Mouse (Mus musculus): ENCODE data around the gene Olfr1390.
"Not testable (repeated sequence)": the region's sequence is repeated elsewhere in the genome, so short reads cannot be mapped to it uniquely, and the experiment has no call there.

Gene Olfr1390

DNA sequence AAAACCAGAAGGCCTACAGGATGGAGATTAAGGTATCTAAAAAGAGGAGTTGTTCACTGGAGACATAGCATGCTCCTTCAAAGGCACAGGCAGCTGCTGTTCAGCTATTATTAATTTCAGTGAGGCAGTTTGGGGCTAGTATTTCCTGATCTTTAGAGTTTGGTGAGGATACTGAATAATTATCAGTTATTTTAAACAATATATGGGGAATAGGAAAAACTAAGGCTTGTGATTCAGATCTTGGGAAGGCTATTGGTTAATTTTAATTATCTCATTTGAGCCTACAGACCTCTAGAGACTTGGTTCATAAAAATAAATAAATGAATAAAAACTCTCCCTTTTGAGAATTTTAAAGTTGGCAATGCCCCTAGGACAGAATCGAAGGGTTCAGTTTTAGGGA, at the start of gene Olfr1390:
Olfr1390 (plus strand) TSS at position 301 of the 400 bp plus-strand sequence.
- no peak for DNase-seq (ENCODE audit: low read depth)

GRCm38 (mm10) chr11:49287251-49287650, 47.7 kb upstream of the Olfr1390 start:
- no peak for DNase-seq (ENCODE audit: low read depth)

GRCm38 (mm10) chr11:49292777-49293176, 42.2 kb upstream of the Olfr1390 start:
- no peak for DNase-seq (ENCODE audit: low read depth)

DNA sequence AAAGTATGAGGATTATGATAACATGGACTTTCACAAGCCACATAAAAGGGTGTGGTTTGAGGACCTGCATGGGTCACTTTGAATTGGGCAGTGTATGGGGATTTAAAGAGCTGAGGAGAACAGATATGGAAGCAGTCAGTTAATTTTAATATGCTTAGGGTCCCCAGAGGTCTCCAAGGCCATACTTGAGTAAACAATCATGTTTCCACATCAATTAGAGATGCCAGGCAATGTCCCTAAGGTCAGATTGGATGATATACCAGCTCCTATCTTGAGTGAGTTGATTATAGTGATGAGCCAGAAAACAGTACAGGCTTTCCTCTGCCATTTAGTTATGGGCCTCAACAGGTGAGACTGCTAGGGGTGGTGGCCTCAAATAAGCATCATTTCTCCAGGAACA, 30.5 kb upstream of the Olfr1390 start, which contains the start of gene Olfr10:
Olfr10 (plus strand) TSS at position 301 of the 400 bp plus-strand sequence.
- no peak for DNase-seq (ENCODE audit: low read depth)

DNA sequence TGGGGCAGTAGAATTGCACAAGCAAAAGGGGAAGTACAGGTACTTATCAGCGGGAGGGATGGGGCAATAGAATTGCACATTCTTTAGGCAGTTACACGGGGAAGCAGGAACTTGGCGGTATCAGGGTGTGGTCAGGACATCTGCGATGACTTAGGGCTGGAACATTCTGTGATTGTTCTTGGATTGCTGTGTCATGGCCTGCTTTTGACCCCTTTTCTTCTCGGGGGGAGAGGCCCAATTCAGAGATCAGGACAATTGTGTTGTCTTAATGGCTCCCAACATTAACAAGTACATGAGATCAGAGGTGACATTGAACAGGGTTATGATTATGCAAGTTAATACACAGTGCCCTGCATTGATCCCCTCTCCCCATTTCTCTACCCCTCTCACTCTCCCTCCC, 26.4 kb upstream of the Olfr1390 start:
- DNase-seq (ENCODE audit: low read depth) = not testable (repeated sequence)

- DNase-seq (ENCODE audit: low read depth) = no peak
Measured at GRCm38 (mm10) chr11:49322442-49322841, 12.5 kb upstream of the Olfr1390 start, which contains the start of gene Olfr1391. Gene Olfr1391 (plus strand): TSS chr11:49322742.

DNA sequence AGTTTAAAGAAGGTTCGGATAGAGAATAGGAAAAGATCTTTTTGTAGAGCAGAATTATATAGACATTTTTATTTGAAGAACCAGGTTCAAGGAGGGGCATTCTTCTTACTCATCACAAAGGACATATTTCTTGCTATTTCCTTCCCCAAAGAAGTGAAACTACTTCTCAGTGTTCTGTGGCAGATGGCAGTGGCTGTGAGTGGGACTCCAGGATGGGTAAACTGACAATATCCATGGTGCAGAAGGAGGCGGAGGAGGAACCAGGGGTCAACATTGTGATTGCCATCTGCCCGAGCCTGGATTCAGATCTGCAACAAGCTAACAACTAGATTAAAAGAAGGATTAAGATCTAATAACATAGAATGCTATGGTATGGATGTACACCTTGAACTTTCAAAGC, 8.3 kb upstream of the Olfr1390 start:
- no peak for DNase-seq (ENCODE audit: low read depth)

GRCm38 (mm10) chr11:49329686-49330085, 5.3 kb upstream of the Olfr1390 start:
- DNase-seq (ENCODE audit: low read depth) = no peak

- DNase-seq (ENCODE audit: low read depth) = peak; percentile 29
Measured at GRCm38 (mm10) chr11:49337150-49337832, 2.3 kb downstream of the Olfr1390 start.

GRCm38 (mm10) chr11:49383133-49383532, 48.1 kb downstream of the Olfr1390 start:
- DNase-seq (ENCODE audit: low read depth) = no peak

GRCm38 (mm10) chr11:49386118-49386517, 51.1 kb downstream of the Olfr1390 start:
- not testable (repeated sequence) for DNase-seq (ENCODE audit: low read depth)
